Mouse (Mus musculus): ENCODE measurements around the gene Zfyve16.
A peak's percentile ranks its signal among the peaks of the same experiment; 100 is the strongest.

Zfyve16 gene

GRCm38 (mm10) chr13:92530721-92531211 lies at the start of gene Zfyve16:
Gene Zfyve16, minus strand, starts transcription at chr13:92530868.
- peak; percentile 98 for DNase-seq (ENCODE audit: low spot score)

- no peak for DNase-seq (ENCODE audit: low spot score)
Observed at GRCm38 (mm10) chr13:92578210-92578609, 47.5 kb upstream of the Zfyve16 start.

DNA sequence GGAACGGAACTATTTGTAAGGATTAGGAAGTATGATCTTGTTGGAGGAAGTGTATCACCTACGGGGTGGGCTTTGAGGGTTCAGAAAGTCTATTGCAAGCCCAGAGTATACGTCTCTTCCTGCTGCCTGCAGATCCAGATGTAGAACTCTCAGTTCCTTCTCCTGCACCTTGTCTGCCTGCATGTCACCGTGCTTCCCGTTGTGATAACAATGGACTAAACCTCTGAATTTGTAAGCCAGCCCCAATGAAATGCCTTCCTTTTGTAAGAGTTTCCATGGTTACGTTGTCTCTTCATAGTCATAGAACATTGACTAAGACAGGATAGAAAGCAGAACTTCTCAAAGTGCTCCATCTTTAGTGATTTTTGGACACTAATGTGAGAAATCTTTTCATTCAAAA lies 46.0 kb upstream of the Zfyve16 start:
- no peak for DNase-seq (ENCODE audit: low spot score)

GRCm38 (mm10) chr13:92576072-92576471 lies 45.4 kb upstream of the Zfyve16 start, which contains the start of gene Spz1:
Gene Spz1, minus strand, starts transcription at chr13:92576172.
- DNase-seq (ENCODE audit: low spot score), result no peak

DNA sequence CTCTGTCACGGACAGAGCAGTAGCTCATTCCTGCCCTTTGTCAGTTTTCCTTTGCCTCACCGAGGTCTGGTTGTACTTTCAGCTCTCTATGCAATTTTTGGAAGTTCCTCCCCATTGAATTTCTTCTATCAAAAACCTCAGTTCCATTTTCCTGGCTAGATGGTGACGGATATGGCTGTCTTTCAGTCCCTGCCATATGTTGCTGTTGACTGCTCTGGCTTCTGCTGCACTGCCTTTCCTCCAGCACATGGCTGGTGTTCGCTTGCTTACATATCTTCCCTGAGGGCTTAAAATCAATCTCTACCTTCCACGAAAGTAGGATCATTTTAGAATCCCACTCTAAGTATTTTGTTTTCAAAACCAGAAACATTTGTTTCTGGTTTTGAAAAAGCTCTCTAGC lies 28.8 kb upstream of the Zfyve16 start:
- no peak for DNase-seq (ENCODE audit: low spot score)

DNA sequence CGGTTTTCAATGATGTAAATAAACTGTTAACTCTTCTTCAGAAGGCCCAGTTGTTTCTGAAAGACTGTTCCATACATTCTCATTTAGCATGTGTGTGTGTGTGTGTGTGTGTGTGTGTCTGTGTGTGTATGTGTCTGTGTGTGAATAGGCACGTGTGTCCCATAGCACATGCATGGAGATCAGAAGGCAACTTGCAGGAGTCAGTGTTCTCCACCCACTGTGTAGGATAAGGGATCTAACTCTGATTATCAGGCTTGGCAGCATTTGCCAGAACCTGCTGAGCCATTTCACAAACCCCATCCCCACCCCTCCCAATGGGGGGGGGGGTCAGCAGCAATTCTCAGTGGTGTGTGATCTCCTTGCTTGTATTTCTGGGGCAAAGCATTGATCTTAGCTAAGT lies 26.6 kb upstream of the Zfyve16 start:
- DNase-seq (ENCODE audit: low spot score), result no peak

DNA sequence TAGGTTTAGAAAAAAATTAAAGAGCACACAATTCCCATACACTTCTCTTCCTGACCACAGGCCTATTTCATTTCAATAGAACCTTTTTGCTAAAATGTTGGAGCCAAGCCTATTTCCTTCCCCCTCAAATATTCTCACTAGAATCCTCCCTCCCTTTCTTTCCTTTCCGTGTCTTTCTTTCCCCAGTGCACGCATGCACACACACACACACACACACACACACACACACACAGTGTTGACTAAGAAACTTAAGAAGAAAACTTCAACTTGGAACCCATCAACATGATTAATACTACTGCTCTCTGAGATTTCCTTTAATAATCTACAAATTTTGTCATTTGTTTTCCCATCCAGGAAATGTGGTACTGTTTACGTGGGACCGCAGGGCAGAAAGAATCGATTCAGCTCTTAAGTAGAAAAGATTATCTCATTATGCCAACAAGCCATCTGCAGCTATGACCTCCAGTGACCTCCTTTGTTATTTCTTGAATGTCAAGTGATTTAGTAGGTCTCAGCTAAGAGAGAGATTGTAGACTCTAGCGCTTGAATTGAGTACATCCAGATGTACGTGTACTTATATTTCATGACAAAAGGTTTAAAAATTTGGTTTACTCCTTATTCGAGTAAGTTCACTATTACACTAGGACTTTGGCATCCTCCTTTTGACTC lies 25.9 kb upstream of the Zfyve16 start:
- peak; percentile 89 for DNase-seq (ENCODE audit: low spot score)

GRCm38 (mm10) chr13:92547093-92547492 lies 16.4 kb upstream of the Zfyve16 start:
- DNase-seq (ENCODE audit: low spot score), result no peak

- no peak for DNase-seq (ENCODE audit: low spot score)
Observed at GRCm38 (mm10) chr13:92540997-92541396, 10.3 kb upstream of the Zfyve16 start.

DNA sequence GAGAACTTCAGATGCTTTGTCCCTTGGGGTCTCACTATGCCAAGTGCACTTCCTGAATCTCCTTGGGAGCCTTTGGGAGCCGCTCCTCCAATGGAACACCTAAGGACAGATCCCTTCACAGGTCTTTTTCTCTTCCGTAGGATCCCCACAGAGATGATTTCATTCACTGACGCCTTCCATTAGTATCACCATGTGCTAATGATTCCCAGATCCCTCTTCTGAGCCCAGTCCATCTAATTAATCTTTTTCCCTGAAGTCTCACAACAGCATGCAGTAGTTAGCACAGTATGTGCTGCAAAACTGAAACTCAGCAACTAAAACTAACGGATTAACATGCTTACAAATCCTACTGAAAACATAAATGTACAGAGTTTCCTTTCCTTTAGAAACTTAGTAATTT lies 8.5 kb upstream of the Zfyve16 start:
- no peak for DNase-seq (ENCODE audit: low spot score)

DNA sequence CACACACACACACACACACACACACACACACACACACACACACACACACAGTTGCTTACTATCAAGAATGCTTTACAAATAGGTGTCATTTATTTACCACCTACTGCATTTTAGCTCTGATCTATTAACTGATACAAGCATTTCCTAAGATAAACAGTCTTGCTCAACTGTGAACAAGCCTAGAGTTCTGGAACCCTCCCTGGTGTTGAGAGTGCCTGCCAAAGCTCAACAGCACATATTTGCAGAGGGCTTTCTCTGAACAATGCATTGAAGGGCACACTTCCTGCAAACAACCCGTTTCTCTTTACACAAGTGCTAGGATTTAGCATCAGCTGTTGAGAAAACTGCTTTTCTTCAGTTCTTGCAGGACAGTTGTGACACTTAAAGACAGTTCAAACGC lies 3.1 kb upstream of the Zfyve16 start:
- DNase-seq (ENCODE audit: low spot score), result no peak

DNA sequence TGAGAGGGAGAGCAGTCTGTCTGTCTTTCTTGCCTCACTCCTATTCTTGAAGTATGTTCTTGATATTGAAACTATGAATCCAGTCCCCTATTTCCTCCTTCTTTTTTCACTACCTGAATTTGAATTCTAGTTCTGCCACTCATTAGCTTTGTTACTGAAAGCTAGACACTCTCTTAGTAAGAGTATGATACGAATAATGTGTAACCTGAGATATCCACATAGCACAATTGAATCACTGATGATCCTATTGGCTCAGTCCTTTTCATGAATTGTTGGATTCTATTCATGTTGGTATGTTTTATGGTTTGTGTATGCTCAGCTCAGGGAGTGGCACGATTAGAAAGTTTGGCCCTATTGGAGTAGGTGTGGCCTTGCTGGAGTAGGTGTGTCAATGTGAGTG lies 1.5 kb upstream of the Zfyve16 start:
- DNase-seq (ENCODE audit: low spot score), result no peak

DNA sequence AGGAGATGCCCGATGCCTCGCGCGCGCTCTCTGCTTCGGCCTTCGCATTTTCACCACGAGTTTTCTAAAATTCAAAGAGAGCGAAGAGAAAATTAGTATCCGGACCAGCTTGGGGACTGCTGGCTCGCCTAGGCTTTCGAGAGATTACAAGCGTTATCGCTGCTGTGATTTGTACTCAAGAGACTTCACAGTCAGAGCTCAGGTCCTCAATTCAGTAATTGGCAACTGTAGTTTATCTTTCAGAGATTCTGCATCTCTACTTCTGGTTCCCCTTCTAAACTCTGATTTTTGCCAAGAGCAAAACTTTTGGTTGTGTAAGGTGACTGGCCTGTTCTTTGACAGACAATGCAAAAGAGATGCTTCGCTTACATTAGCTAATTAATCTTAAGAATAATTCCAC lies 569 bp upstream of the Zfyve16 start:
- DNase-seq (ENCODE audit: low spot score), result no peak

DNA sequence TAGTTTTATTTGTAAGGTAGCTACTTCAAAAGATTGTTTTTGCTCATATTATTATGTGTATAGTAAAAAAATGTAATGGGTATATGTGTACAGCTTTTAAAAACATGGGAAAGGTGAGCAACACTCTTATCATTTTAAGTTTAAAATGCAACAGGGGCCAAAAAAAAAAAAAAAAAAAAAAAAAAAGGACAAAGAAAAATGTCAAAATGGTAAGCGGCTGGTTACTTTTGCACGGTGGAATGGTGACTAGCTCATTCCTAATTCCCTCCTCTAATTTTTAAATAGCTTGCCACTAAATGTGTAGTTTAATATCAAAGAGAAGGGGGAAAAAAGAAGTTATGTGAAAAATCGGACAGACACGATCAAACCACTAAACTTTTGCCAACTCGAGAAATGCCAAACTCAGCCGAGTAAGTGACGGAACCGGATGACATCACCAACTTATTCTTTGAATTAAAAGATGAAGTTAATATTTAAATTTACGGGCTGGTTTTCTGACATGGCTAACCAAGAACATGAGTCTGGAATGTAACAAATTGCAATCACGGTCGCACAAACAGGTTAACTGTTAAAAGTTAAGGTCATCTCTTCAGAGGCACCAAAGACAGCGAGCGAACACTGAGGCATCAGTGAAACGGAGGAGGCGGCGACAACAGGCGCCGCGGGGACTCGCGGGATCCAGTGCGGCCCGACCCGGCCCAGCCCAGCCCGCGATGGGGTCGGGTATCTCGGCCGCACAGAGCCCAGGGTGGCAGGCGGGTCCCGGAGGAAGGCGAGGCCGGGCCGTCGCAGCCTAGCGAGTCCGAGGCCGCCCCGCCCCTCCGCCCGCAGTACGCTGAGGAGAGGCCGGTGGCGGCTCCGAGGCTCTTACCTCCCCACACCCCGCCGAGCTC lies 594 bp downstream of the Zfyve16 start:
- DNase-seq (ENCODE audit: low spot score), result peak; percentile 58

DNA sequence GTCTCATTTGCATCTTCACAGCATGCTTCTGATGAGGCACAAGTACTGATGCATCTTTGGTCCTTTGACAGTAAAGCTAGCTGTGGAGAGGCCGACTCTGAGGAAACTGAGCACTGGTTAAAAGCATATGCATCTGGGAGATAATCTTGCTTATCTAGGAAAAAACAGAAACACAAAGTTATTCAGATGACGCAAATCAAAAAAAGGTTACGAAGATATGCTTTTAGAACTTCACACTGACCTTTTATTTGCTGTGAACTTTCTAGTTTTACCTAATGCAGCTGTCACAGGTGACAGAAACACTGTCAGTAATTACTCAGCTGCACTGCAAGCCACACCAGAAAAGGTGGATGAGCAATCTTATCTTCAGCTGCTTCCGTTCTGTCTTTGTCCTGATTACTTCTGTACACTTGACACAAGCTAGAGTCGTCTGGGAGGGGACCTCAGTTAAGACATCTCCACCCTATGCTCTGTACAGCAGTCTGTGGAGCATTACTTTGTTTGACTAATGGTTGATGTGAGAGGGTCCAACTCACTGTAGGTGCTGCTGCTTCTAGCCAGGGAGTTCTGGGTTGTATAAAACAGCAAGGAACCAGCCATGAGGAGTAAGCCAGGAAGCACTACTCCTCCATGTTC lies 7.4 kb downstream of the Zfyve16 start:
- no peak for DNase-seq (ENCODE audit: low spot score)

- no peak for DNase-seq (ENCODE audit: low spot score)
Observed at GRCm38 (mm10) chr13:92504871-92505270, 25.8 kb downstream of the Zfyve16 start.

DNA sequence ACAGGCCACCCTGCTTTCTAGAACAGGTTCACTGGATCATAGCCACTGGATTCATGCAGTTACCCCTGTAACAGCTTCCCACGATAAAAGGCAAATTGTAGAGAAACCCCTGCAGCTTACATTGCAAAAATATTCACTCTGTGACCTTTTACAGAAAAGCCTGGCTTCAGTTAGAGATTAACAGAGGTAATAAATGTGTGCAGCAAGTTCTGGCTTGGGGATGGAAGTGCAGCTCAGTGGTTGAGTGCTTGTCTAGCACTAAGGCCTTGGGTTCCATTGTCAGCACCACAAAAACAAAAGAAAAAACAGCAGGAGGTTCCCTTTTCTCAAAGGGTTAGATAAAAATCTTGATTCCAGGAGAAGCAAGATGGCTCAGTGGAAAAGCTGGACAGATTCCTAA lies 38.7 kb downstream of the Zfyve16 start:
- no peak for DNase-seq (ENCODE audit: low spot score)

GRCm38 (mm10) chr13:92490817-92491216 lies 39.9 kb downstream of the Zfyve16 start:
- no peak for DNase-seq (ENCODE audit: low spot score)

GRCm38 (mm10) chr13:92483852-92484463 lies 46.7 kb downstream of the Zfyve16 start, which contains the start of gene Fam151b:
Gene Fam151b, minus strand, starts transcription at chr13:92484015.
- DNase-seq (ENCODE audit: low spot score), result peak; percentile 97

GRCm38 (mm10) chr13:92483348-92483747 lies 47.3 kb downstream of the Zfyve16 start:
- DNase-seq (ENCODE audit: low spot score), result peak; percentile 76

DNA sequence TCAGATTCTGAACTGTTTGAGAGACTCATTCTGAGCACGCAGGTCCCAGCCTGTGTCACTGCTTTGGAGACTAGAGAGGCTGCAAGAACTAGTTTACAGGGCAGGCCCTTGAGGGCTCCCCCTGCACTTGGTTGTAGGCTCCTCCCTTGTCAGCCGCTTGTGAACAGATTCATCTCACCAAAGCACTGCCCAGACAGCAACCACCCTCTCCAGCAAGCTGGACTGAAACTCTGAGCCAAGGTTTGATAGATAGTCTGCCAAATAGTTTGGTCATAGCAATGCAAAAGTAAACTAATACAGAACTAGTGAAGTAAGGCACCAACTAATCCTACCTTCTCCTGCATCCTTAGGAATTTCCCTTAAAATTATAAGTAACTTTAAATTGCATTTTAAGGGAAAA lies 60.5 kb downstream of the Zfyve16 start:
- DNase-seq (ENCODE audit: low spot score), result no peak

- DNase-seq (ENCODE audit: low spot score), result no peak
Observed at GRCm38 (mm10) chr13:92469381-92469780, 61.3 kb downstream of the Zfyve16 start.
